Mouse (Mus musculus) fat pad, adult 2 months (tissue): Measurements from ENCODE around the gene Rbpj.
A peak's percentile ranks its signal among the peaks of the same experiment; 100 is the strongest.

ENCODE experiments used
- DNase-seq: peaks from one replicate; pipeline ENCODE4 v3.0.0-alpha.2; 2011; ENCODE audit warnings: low read depth, low spot score; ENCODE audit errors: extremely low read depth

Gene Rbpj

DNA sequence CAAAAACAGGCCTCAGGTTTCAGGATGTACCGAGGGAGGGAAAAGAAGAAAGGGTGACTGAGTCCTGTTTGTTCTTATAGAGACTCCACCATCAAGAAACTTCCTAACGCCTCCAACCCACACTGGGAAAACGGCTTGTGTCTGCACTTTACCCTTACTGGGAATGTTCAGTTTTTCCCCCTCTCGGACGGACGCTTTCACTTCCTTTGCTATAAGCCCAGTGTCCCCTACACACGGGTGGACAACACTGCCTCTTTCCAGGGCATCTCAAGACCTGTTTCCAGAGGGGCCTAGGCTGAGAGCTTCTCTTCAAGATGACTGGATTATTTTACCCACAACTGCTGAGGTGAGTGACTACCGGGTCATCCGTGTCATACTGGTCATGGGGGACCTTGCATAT, at the start of gene Rbpj:
Rbpj (plus strand) TSS at position 270 of the 400 bp plus-strand sequence.
- DNase-seq = no peak

- DNase-seq = no peak
Measured at GRCm38 (mm10) chr5:53420777-53421176, 45.2 kb upstream of the Rbpj start.

- DNase-seq = no peak
Measured at GRCm38 (mm10) chr5:53421291-53421690, 44.7 kb upstream of the Rbpj start.

- no peak for DNase-seq
Measured at GRCm38 (mm10) chr5:53427411-53427810, 38.5 kb upstream of the Rbpj start.

DNA sequence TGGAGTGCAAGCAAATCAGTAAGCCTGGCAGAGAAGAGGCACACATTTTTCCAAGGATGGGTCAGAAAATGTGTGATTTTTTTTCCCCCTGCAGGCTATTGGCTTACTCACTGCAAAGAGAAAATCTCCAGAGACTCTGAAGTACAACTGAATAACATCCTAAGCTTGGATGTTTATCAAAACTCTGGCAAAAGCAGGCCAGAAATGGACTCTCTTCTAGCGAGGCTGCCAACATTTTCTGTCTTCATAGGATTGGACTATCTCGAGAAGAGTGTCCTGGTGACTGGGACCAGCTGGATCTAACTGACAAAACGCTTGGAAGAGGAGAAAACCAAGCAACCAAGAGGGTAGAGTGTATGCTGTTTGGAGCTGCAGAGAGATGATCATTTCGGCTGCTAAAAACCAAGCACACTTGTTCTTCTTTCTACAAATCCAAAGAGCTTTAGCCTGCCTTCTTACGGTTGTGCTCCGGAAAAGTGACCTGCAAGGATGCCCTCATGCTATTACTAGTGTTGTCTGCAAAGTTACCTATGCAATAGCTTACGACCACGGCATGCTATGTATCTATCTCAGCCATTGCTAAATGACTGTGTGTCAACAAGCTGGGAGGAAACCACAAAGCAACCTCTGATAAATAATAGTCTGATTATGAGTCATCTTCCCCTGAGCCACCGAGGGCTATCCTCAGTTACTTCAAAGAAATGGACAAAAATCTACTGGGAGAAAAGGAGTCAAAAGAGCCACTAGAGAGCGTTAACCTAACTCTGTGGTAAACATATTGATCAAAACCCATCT, 36.1 kb upstream of the Rbpj start:
- no peak for DNase-seq

GRCm38 (mm10) chr5:53432451-53432850, 33.5 kb upstream of the Rbpj start:
- no peak for DNase-seq

DNA sequence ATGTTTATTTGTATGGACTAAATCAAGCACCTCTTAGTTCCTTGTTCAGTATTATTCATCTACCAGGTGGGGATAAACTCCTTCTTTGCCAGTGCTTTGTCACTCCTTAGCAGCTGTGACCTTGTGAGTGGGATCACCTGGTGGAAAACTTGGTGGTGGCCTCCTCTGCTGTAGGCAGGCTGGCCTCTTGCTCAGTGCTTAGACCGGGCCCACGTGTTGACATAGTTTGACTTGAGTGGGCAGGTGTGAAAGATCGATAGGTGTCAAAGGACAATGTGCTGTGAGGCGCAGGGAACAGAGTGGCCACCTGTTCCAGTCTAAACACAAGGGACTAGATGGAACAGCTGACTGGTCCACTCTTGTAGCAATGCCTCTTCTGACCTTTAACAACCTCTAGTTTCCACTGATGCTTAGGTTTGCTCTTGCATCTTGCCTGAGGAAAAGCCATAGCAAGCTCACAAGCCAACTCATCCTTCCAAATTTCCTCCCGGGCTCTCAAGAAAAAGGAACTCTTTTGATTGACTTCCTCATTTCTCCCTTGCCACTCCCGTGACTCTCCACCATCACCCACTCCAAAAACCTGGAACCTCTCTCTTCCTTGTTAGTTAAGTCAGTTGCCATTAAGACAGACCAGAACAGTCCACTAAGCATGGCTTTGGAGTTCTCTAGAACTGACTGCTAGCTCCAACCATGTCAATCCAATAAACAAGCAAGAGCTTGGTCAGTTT, 28.9 kb upstream of the Rbpj start:
- no peak for DNase-seq

DNA sequence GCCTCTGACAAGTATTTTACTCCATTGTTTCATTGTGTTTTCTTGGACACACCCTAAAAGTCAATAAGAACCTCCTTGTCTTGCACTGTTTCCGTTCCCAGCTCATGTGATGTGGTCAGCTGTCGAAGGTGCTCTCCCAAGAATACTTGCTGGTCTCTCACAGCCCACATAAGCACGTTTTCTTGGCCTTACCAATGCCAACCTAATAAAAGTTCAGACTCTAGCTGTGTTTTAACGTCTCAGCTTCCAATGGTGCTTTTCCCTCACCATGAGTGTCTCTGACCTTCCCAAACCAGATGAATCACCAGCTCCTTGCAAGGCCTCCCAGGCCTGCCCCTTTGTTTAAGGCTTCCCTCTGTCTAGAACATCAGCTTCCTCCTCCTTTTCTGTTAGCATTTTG, 28.2 kb upstream of the Rbpj start:
- DNase-seq = no peak

- no peak for DNase-seq
Measured at GRCm38 (mm10) chr5:53438268-53438667, 27.7 kb upstream of the Rbpj start.

- no peak for DNase-seq
Measured at GRCm38 (mm10) chr5:53439655-53440054, 26.3 kb upstream of the Rbpj start.

DNA sequence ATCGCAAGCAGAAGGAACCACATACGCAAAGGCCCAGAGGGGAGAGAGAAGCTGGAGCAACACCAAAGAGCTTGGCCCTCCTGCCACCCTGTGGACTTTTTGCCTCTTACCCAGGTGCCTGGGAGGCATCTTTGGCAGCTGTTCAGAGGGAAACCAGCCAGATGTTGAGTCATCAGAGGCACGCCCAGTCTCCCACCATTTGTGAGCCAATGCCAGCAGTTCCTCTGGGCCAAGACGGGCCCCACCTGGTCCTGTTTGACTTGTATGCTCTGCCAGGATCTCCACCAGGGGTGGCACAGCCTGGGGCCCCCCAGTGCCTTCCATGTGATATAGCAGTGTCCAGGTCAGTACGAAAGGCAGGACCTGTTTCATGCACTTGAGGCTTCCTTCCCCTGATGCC, 21.9 kb upstream of the Rbpj start:
- DNase-seq = peak; percentile 10

GRCm38 (mm10) chr5:53450945-53451344, 15.0 kb upstream of the Rbpj start:
- DNase-seq = no peak

DNA sequence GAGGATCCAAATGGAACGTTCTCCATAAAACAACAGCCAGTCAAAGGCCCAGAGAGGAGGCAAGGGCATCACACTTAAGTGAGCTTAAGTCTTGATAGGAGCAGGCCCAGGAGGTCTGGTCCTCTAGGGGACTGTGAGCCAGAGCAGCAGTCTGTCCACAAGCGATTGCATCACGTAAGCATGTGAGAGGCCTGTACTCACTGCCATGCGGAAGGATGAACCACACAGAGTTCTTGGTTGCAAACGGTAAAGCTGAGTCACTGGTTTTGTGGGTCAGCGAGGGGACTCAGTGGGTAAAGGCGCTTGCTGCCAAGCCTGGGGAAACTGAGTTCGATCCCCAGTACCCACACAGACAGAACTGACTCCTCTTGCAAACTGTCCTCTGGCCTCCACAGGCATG, 14.1 kb upstream of the Rbpj start:
- DNase-seq = no peak

DNA sequence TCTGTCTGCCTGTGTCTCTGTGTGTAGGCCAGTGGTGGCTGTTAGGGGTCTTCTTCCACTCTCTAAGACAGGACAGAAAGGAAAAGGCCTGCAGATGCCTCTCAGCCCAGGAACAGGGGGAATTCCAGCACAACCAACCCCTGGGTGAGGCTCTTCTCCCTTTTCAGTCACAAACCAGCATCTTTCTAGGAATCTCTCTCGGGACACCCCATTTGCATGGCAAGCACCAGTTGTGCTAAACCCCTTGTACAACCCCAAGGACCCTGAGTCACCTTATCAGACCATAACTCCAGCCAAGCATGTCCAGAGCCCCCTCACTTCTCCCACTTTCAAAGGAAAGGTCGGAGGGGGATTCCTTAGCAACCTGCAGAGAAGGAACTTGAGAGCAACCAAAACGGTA, 13.0 kb upstream of the Rbpj start:
- no peak for DNase-seq

GRCm38 (mm10) chr5:53454706-53455105, 11.2 kb upstream of the Rbpj start:
- DNase-seq = no peak

DNA sequence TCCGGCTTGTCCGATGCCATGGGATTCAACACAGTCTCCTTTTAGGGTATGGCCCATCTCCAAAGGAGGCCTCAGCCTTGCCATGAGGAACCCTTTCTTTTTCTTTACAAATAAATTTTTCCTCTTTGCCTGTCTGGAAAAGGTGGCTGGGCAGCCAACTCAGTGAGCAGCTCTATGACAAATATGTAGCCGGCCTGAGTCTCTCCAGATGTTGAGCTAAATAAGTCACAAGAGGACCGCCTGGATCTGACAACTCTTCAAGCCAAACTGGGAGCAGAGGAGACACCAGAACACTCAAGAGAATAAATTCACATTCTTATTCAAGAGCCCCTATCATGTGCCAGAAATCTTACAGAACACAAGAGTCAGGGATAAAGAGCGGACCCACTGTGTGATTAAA, 10.5 kb upstream of the Rbpj start:
- no peak for DNase-seq

GRCm38 (mm10) chr5:53460196-53460595, 5.8 kb upstream of the Rbpj start:
- no peak for DNase-seq

DNA sequence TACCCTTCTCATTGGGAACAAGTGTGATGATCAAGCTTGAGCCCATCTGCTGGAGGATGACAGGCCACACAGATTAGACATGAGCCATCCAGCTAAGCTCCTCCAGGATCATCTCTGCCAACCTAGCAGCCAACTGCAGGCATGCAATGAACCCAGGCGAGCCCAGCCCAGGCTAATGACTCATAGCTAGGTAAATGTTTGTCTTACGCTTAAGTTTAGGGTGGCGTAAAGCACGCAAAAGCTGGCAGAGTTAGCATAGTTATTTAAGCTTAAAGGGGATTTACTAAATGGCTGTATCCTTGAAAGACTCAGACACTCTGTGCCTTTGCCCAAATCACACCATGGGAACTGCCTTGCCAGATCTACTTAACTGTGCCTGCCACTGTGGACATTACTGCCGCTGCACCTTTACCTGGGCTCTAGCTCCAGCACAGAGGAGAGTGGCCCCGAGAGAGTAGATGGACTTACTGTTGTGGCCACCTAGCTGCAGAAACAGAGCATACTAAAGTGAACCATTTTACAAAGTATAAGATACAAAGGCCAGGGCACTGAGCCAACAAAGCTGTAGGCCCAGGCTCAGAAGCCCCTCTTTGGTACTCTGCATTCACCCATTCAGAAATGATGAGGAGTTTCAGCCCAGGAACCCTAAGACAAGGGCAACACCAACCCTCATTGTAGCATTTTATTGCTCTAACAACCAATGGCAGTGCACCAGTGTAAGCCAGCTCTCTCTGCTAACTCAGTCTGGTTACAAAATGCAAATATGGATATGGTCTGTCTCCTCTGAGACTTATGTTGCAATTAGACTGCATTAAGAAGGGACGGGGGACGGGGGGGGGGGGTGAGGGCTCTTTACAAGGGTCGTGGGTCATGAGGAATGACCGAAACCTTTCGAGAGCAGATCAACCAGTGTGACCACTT, 2.6 kb upstream of the Rbpj start:
- DNase-seq = peak; percentile 95

DNA sequence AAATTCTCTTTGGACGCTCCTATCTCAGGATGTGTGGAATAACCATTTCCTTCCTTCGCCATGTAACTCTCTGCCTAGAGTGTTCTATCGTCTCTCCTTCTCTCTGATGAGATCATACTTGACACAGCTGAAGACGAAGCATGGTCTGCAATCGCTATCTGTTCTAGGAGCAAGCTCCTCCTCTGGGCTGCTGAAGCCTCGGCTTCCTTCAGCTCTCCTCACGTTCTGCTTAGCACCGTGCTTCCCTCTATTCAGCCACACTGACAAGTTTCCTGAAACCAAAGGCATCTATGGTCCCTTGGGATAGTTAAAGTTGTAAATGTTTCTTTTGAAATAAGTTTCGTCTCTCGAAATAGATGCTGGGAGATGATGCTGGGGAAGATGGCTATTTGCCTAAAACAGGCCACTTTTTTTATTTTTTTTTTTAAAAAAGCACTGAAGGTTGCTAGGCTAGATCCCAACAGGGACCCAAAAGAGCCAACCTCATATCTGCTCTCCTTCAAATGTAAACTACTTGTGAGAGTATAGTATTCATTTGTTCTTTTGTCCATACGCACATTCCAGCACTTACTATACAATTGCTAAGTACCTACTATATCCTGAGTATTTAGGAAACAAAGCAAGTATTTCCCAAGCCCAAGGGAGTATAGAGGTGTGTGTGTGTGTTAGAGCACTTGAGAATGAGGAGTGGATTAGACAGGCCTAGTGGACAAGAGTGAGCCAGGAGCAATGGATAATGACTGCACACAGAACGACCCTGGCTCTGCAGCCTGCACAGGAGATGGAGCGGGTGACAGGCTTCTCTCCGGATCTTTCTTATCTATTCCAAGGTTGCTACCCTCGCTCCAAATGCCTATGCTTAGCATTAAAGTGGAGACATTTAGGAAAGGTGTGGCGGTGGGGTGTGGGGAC, 726 bp downstream of the Rbpj start:
- no peak for DNase-seq

- DNase-seq = no peak
Measured at GRCm38 (mm10) chr5:53467602-53468001, 1.6 kb downstream of the Rbpj start.
